Mouse (Mus musculus) testis, adult 2 months (tissue): ENCODE measurements around the gene Diaph3.

ENCODE experiments used
- CTCF ChIP-seq: fragments of 200-500 bp; IDR thresholded peaks from 2 replicates; pipeline ENCODE4 v1.5.1; 2012; ENCODE audit warnings: low read depth, mild to moderate bottlenecking, inconsistent platforms, low read length, moderate library complexity; ENCODE audit not compliant: control insufficient read depth, insufficient read depth, insufficient replicate concordance
- POLR2A ChIP-seq: fragments of 200-500 bp; IDR thresholded peaks from 2 replicates; pipeline ENCODE4 v1.6.1; 2012; ENCODE audit warnings: low read depth, mild to moderate bottlenecking, inconsistent platforms, low read length, moderate library complexity; ENCODE audit not compliant: control insufficient read depth

- no peak for TF ChIP-seq CTCF
- no peak for TF ChIP-seq POLR2A
Measured at GRCm38 (mm10) chr14:87088456-87088855, 52.6 kb downstream of the Diaph3 start.
